Mouse (Mus musculus) cerebellum, adult 2 months (tissue): ENCODE measurements around the gene Pfdn5.
A peak's percentile ranks its signal among the peaks of the same experiment; 100 is the strongest.

Experiments used
- CTCF ChIP-seq: fragments of 200-500 bp; IDR thresholded peaks from 2 replicates; pipeline ENCODE4 v1.5.1; 2011; ENCODE audit warnings: low read depth, mild to moderate bottlenecking, control low read depth, low read length, moderate library complexity, borderline replicate concordance; ENCODE audit not compliant: insufficient read depth
- POLR2A ChIP-seq: fragments of 200-500 bp; IDR thresholded peaks from 2 replicates; pipeline ENCODE4 v1.6.1; 2011; ENCODE audit warnings: low read length, control low read depth, borderline replicate concordance; ENCODE audit not compliant: insufficient read depth

- TF ChIP-seq CTCF (no peak), POLR2A (peak; percentile 82; the same call in 1 of the 2 replicates)
Observed at GRCm38 (mm10) chr15:102295633-102296367, 30.1 kb upstream of the Pfdn5 start, which contains the start of gene Espl1.
